Mouse (Mus musculus) heart, postnatal 0 days (tissue): ENCODE data around the gene Gm43638. TPM values are rescaled to one million over a fixed set of nuclear protein-coding genes. Genes with fewer than 3 reads are reported as not detected.
"Not testable (repeated sequence)": the region's sequence is repeated elsewhere in the genome, so short reads cannot be mapped to it uniquely, and the experiment has no call there.

Experiments used
- ATAC-seq: fragments of 200-750 bp; cut with Nextera tagmentation; 2 replicates; pipeline ENCODE4 v1.8.0; 2017; ENCODE audit warnings: low read depth, moderate number of reproducible peaks, moderate library complexity; ENCODE audit not compliant: insufficient read depth
- DNase-seq: peaks from one replicate; pipeline ENCODE4 v3.0.0-alpha.2; 2016; ENCODE audit warnings: low spot score
- H3K27ac ChIP-seq: fragments of 300-500 bp; sonication (generic); 2 replicates; pipeline ENCODE4 v1.5.1; 2014; ENCODE audit warnings: low read depth, mild to moderate bottlenecking
- H3K27me3 ChIP-seq: fragments of 300-500 bp; sonication (generic); 2 replicates; pipeline ENCODE4 v1.6.1; 2014; ENCODE audit warnings: low read length, mixed read lengths; ENCODE audit not compliant: control insufficient read depth, insufficient read depth
- H3K36me3 ChIP-seq: fragments of 300-500 bp; sonication (generic); replicated peaks from 2 replicates; pipeline ENCODE4 v1.6.1; 2014; ENCODE audit warnings: low read length, mixed read lengths; ENCODE audit not compliant: control insufficient read depth, insufficient read depth
- H3K4me1 ChIP-seq: fragments of 300-500 bp; sonication (generic); 2 replicates; pipeline ENCODE4 v1.6.1; 2014; ENCODE audit warnings: antibody characterized with exemption; ENCODE audit not compliant: control insufficient read depth, insufficient read depth
- H3K4me2 ChIP-seq: fragments of 300-500 bp; sonication (generic); 2 replicates; pipeline ENCODE4 v1.6.1; 2014; ENCODE audit warnings: low read depth, mild to moderate bottlenecking, low read length, moderate library complexity
- H3K4me3 ChIP-seq: fragments of 300-500 bp; sonication (generic); 2 replicates; pipeline ENCODE4 v1.5.1; 2014; ENCODE audit warnings: low read depth, low read length
- H3K9ac ChIP-seq: fragments of 300-500 bp; sonication (generic); replicated peaks from 2 replicates; pipeline ENCODE4 v1.6.1; 2014; ENCODE audit warnings: low read depth, low read length, mixed read lengths
- H3K9me3 ChIP-seq: fragments of 300-500 bp; sonication (generic); replicated peaks from 2 replicates; pipeline ENCODE4 v1.6.1; 2016; ENCODE audit warnings: low read length; ENCODE audit not compliant: control insufficient read depth
- CTCF ChIP-seq: IDR thresholded peaks from 2 replicates; pipeline ENCODE4 v1.5.1; 2016; ENCODE audit warnings: antibody characterized with exemption, control low read depth, low read depth
- EP300 ChIP-seq: IDR thresholded peaks from 2 replicates; pipeline ENCODE4 v1.6.1; 2016; ENCODE audit warnings: antibody characterized with exemption, low read depth
- WGBS: fragments of 180-500 bp; shearing (Covaris S2); extraction: QIAGEN DNeasy Blood & Tissue Kit; methylation state at CpG from one replicate; pipeline ENCODE4 v1.1.7; 2014; 5-methylcytosine and 5-hydroxymethylcytosine counted together
- polyA plus RNA-seq: library from polyadenylated mRNA; unstranded; fragments of >200 nt; fragmentation: Nextera tagmentation; extraction: Ambion mirVana; gene quantifications from 2 replicates; pipeline ENCODE4 v1.2.1, GENCODE M21; 2015
- total RNA-seq: library from RNA; depleted of rRNA; stranded (reverse); fragments of >200 nt; gene quantifications from 2 replicates; pipeline ENCODE4 v1.2.3, GENCODE M21; 2014; ENCODE audit warnings: low replicate concordance; rRNA removed

Gene Gm43638
- total and polyA plus RNA-seq, 2 experiments from 2014 or later = not detected

DNA sequence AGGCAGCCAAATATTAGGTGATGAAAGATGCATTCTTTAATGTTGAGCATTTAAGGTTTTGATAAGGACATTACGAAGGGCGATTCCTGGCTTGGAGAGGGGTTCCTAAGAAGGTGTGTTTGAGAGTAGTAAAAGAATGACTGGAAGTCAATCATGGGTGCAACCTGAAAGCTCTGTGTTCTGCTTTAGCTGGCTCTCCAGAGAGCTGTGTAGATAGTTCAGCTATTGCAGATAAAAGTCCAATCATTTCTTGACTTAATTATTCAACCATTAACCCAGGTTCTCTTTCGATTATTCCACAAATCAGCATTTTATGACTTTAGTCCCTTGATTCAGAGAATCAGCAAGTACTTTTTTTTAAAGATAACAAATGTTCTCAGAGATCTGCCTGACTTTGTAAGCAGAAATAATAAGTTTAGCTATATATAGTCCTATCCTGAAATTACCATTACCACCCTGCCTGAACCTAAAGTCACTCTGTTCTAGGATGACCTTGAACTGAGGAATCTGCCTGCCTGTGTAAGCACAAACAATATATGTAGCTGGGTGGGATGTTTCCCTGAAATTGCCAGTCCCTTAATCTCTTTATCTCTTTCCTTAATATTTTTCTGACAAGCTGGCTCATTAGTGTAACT lies 30.3 kb downstream of the Gm43638 start:
- no peaks in the 10 kb centered on the region for H3K4me1 ChIP-seq
- ATAC-seq (no peak), DNase-seq (no peak)
- H3K9me3 ChIP-seq = no peaks in the 10 kb centered on the region
- H3K27me3 ChIP-seq = no peaks in the 10 kb centered on the region
- no peaks in the 10 kb centered on the region for H3K36me3 ChIP-seq
- H3K4me2 ChIP-seq = no peak overlapping the region
- 69% methylated on average over 3 of the region's 3 CpGs for WGBS
- no peak overlapping the region for H3K27ac ChIP-seq
- TF ChIP-seq CTCF (no peak), EP300 (no peak)
- no peak overlapping the region for H3K9ac ChIP-seq
- no peak overlapping the region for H3K4me3 ChIP-seq

DNA sequence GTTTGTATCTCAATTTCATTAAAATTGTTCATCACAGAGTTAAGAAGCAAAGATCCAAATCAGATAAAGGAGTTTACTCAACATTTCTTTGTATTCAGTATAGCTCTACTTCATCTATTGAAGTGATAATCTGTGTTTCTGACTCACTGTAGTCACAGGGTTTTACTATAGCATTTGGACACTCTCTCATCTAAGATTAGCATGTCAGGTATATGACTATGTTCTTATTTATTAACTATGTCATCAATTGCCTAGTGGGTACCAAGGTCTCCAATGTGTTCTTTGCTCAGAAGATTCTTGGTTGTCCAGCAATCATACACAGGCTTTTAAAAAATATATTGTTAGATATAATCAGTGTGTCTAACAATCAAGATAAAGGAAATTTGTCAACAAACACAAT lies 31.1 kb downstream of the Gm43638 start:
- H3K9ac ChIP-seq = no peak overlapping the region
- H3K27me3 ChIP-seq = no peaks in the 10 kb centered on the region
- no peak for ATAC-seq
- no peak overlapping the region for H3K4me2 ChIP-seq
- TF ChIP-seq EP300 (no peak), CTCF (no peak)
- no peaks in the 10 kb centered on the region for H3K9me3 ChIP-seq
- no peak for DNase-seq
- H3K4me3 ChIP-seq = no peak overlapping the region
- H3K27ac ChIP-seq = no peak overlapping the region
- H3K36me3 ChIP-seq = no peaks in the 10 kb centered on the region
- H3K4me1 ChIP-seq = no peaks in the 10 kb centered on the region

DNA sequence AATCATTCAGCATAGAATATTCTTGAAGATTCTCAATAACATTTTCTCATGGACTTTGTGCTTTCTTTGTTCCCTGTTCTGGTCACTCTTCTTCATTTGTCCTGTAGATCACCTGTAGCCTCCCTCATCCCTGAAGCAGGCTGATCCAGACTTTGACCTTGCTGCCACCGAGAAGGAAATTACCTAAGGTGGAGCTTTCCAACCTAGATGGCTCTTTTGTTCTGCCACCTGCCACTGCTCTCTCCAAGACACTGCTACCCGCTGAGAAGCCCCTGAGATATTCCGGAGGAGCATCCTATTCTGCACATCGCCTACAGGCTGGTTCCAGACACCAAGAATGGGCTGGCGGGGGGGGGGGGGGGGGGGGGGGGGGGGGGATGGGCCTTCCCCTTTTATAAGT lies 34.1 kb downstream of the Gm43638 start:
- not testable (repeated sequence) for H3K27ac ChIP-seq, DNase-seq, H3K36me3 ChIP-seq, H3K9me3 ChIP-seq, H3K4me2 ChIP-seq, ATAC-seq, H3K27me3 ChIP-seq, H3K9ac ChIP-seq, H3K4me3 ChIP-seq, H3K4me1 ChIP-seq
- 76% methylated on average over 4 of the region's 5 CpGs for WGBS

DNA sequence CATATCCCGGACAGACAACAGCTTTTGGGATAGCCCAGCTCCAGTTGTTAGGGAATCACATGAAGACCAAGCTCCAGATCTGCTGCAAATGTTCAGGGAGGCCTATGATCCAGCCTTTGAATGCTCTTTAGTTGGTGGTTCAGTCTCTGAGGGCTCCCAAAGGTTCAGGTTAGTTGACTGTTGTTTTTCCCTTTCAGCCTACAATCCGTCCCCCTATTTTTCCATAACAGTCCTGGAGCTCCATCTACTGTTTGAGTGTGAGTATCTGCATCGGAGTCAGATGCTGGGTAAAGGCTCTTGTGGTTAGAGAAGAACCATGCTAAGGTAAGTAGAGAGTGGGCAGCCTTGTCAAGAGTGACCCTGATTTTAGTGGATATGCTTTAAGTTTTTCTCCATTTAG lies 50.3 kb downstream of the Gm43638 start:
- no peak overlapping the region for H3K9ac ChIP-seq
- 35% methylated on average over 3 of the region's 3 CpGs for WGBS

DNA sequence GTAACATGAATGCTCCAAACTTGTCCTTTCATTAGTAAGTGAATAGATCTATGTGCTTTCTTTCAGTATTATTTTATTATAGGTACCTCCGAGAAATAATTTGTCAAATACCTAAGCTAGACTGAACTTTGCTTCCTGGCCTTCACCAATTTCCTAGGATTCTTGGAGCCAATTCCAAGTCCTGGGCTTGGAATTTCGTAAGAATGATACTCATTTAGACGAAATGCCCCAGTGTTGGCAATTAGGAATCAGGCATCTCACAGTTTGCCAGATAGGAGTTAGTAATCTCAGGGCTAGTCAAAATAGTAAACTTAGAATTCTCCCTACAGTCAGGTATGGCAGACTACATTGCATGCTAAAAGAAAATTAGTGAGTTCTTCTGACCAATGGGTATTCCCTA lies 60.9 kb downstream of the Gm43638 start:
- DNase-seq = no peak
- no peak overlapping the region for H3K4me2 ChIP-seq
- H3K36me3 ChIP-seq = no peaks in the 10 kb centered on the region
- H3K9ac ChIP-seq = no peak overlapping the region
- ATAC-seq = no peak
- no peak overlapping the region for H3K4me3 ChIP-seq
- TF ChIP-seq EP300 (no peak), CTCF (no peak)
- 59% methylated on average over 3 of the region's 3 CpGs for WGBS
- H3K4me1 ChIP-seq = no peaks in the 10 kb centered on the region
- H3K27ac ChIP-seq = no peak overlapping the region
- no peaks in the 10 kb centered on the region for H3K9me3 ChIP-seq
- no peaks in the 10 kb centered on the region for H3K27me3 ChIP-seq

More for the DNA sequence above, 50.3 kb downstream of the Gm43638 start:
- no peaks in the 10 kb centered on the region for H3K4me1 ChIP-seq
- H3K4me3 ChIP-seq = no peak overlapping the region
- no peaks in the 10 kb centered on the region for H3K27me3 ChIP-seq
- H3K9me3 ChIP-seq = no peaks in the 10 kb centered on the region
- H3K27ac ChIP-seq = no peak overlapping the region
- ATAC-seq (no peak), DNase-seq (peak; percentile 8)
- H3K36me3 ChIP-seq = no peaks in the 10 kb centered on the region
- no peak for TF ChIP-seq EP300
- peak; percentile 46 for TF ChIP-seq CTCF
- no peak overlapping the region for H3K4me2 ChIP-seq

DNA sequence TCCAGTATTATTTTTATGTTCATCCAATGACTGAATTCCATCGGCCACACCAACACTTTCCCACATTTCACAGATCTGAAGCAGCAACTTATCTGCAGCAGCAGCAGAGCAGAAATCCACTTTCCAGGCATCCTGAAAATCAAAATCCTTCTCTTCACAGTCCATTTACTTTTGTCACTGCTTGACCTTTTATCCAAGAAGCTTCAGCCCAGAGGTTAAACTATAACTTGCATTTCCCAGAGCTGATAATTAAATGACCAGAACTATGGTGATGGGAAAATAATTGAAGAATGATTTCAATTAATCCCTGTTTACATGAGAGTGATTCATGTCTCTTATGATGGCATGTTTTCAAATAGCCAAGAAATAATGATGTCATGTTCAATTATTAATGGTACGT lies 62.6 kb downstream of the Gm43638 start, which contains the start of gene Ugt2b38:
Gene Ugt2b38 (minus strand): TSS at position 163 of the 400 bp plus-strand sequence.
- not testable (repeated sequence) for H3K36me3 ChIP-seq, H3K4me2 ChIP-seq
- 94% methylated on average over 1 of the region's 2 CpGs for WGBS

More for the DNA sequence above, 62.6 kb downstream of the Gm43638 start, which contains the start of gene Ugt2b38:
- not testable (repeated sequence) for DNase-seq, H3K9ac ChIP-seq, H3K27ac ChIP-seq, H3K27me3 ChIP-seq, ATAC-seq, H3K4me3 ChIP-seq, H3K9me3 ChIP-seq, H3K4me1 ChIP-seq

Other genes with a start within 250 kb of the Gm43638 start
- gene Ugt2b37, start 232.0 kb downstream of the Gm43638 start, total RNA-seq = not detected in 2 replicates
- gene Ugt2b37, start 232.0 kb downstream of the Gm43638 start, polyA plus RNA-seq = not detected in 2 replicates
- not detected in 2 replicates for gene Ugt2a3, start 149.6 kb downstream of the Gm43638 start, total RNA-seq
- not detected in 2 replicates for gene Ugt2a3, start 149.6 kb downstream of the Gm43638 start, polyA plus RNA-seq
- gene Ugt2b38, start 62.6 kb downstream of the Gm43638 start, total RNA-seq = not detected in 2 replicates
- gene Ugt2b38, start 62.6 kb downstream of the Gm43638 start, polyA plus RNA-seq = not detected in 2 replicates
- gene Ugt2a2, start 4.5 kb downstream of the Gm43638 start, total RNA-seq = not detected in 2 replicates
- not detected in 2 replicates for gene Ugt2a2, start 4.5 kb downstream of the Gm43638 start, polyA plus RNA-seq
- not detected in 2 replicates for gene Ugt2a1, start 4.1 kb upstream of the Gm43638 start, total RNA-seq
- not detected in 2 replicates for gene Ugt2a1, start 4.1 kb upstream of the Gm43638 start, polyA plus RNA-seq
- not detected in 2 replicates for gene Sult1b1, start 51.4 kb upstream of the Gm43638 start, total RNA-seq
- gene Sult1b1, start 51.4 kb upstream of the Gm43638 start, polyA plus RNA-seq = not detected in 2 replicates
- gene Sult1d1, start 82.2 kb upstream of the Gm43638 start, total RNA-seq = not detected in 2 replicates
- not detected in 2 replicates for gene Sult1d1, start 82.2 kb upstream of the Gm43638 start, polyA plus RNA-seq
- gene Sult1e1, start 104.8 kb upstream of the Gm43638 start, total RNA-seq = not detected in 2 replicates
- gene Sult1e1, start 104.8 kb upstream of the Gm43638 start, polyA plus RNA-seq = not detected in 2 replicates
- not detected in 2 replicates for gene Csn1s1, start 179.4 kb upstream of the Gm43638 start, total RNA-seq
- not detected in 2 replicates for gene Csn1s1, start 179.4 kb upstream of the Gm43638 start, polyA plus RNA-seq
- not detected in 2 replicates for gene Csn2, start 212.8 kb upstream of the Gm43638 start, total RNA-seq
- gene Csn2, start 212.8 kb upstream of the Gm43638 start, polyA plus RNA-seq = not detected in 2 replicates